Mouse (Mus musculus) lung, adult 10 weeks (tissue): Measurements from ENCODE around the gene Pfkfb3. TPM values are rescaled to one million over a fixed set of nuclear protein-coding genes. Genes with fewer than 3 reads are reported as not detected.

Experiments
- polyA plus RNA-seq: library from polyadenylated mRNA; stranded (reverse); fragments of 350-450 nt; fragmentation: Illumina TruSeq; extraction: RNeasy Lipid Tissue Mini Kit (QIAGEN cat#74804); gene quantifications from one replicate; pipeline ENCODE4 v1.2.3, GENCODE M21; 2014; ENCODE audit warnings: low read depth, low replicate concordance; ENCODE audit not compliant: insufficient read depth

Pfkfb3 gene
- polyA plus RNA-seq: 15.3 TPM

GRCm38 (mm10) chr2:11553471-11554400 is at the start of gene Pfkfb3:
TSS of gene Pfkfb3 (minus strand) at chr2:11554077.

Other genes with a start within 250 kb of the Pfkfb3 start
- gene Rbm17, start 50.1 kb upstream of the Pfkfb3 start, polyA plus RNA-seq: 50.4 TPM
- not detected for gene Gm17490, start 72.2 kb upstream of the Pfkfb3 start, polyA plus RNA-seq
- gene Il2ra, start 88.7 kb upstream of the Pfkfb3 start, polyA plus RNA-seq: 0.64 TPM
- gene Il15ra, start 151.2 kb upstream of the Pfkfb3 start, polyA plus RNA-seq: 7.5 TPM
- 27.2 TPM for gene Fbh1, start 223.5 kb upstream of the Pfkfb3 start, polyA plus RNA-seq
- 20.0 TPM for gene Ankrd16, start 223.8 kb upstream of the Pfkfb3 start, polyA plus RNA-seq